Mouse (Mus musculus): Measurements from ENCODE around the gene 1700010I14Rik. TPM values are rescaled to one million over a fixed set of nuclear protein-coding genes. Genes with fewer than 3 reads are reported as not detected.

The 1700010I14Rik gene
- 1.3 TPM in 2 replicates for polyA plus RNA-seq (2011; ENCODE audit: insufficient read length, low read depth, missing spikeins)

DNA sequence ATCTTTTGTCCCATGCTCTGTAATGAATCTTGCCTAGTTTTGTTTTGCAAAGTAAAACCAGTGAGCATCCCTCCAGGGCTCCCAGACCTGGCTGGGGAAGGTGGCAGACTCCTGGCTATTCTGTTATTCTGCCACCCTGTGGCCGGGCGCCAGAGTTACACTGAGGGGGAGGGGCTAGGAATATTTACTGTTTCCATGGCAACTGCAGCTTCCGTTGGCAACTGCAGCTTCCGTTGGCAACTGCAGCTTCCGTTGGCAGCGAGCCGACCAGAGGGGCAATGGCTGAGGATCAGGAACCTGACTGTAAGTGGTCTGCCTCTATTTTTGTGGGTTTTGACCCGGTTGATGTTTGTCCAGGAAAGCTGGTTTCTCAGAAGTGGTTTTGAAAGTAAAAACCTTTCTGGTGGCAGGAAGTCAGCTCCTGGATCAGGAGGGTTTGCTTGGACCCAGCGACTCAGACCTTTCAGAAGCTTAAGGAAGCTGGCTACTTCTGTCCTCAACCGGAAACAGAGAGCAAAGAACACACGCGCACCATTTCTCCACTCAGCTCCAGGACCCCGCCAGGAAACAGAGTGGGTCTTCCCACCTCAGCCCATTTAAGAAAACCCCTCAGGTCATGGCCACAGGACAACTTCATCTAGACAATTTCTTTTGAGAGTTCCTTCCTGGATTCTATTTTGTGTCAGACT, at the start of gene 1700010I14Rik:
Gene 1700010I14Rik (plus strand): TSS at position 215 of the 689 bp plus-strand sequence.
- no peak within 1 kb of the TSS for H3K27ac ChIP-seq (ENCODE audit: insufficient read depth, low read length)
- TF ChIP-seq POLR2A (IDR thresholded peaks at IDR 0.05; ENCODE audit: low read depth, low read length) (peak; percentile 35; the same call in 1 of the 2 replicates), CTCF (IDR thresholded peaks at IDR 0.05; ENCODE audit: borderline replicate concordance, insufficient read depth, low read length) (no peak)
- H3K4me3 ChIP-seq (ENCODE audit: insufficient read depth, low read length), result peak within 1 kb of the TSS; percentile 29
- H3K4me1 ChIP-seq (ENCODE audit: control insufficient read depth, insufficient read depth, low read length), result no peaks in the 10 kb centered on the region

DNA sequence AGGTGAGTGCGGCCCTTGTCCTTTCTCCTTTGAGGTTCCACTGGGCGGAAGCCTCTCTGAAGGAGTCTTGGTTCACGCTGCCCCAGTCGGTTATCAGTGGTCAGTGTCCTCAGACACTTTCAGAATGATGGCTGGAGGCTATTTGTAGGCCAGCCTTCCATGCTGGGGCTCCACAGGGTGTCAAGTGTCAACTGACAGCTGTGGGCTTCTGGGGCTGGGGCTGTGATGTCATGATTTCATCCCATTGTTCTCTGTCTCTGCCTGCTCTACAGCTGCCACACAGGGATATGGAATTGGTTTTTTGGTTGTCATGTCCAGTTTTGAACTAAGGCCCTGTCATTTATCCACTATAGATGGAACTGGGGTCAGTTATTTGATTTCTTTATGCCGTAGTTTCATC, 36.5 kb upstream of the 1700010I14Rik start:
- TF ChIP-seq POLR2A (IDR thresholded peaks at IDR 0.05; ENCODE audit: low read depth, low read length) (no peak), CTCF (IDR thresholded peaks at IDR 0.05; ENCODE audit: borderline replicate concordance, insufficient read depth, low read length) (no peak)
- Histone ChIP-seq H3K4me3 (ENCODE audit: insufficient read depth, low read length) (no peak overlapping the region), H3K4me1 (ENCODE audit: control insufficient read depth, insufficient read depth, low read length) (no peaks in the 10 kb centered on the region), H3K27ac (ENCODE audit: insufficient read depth, low read length) (no peak overlapping the region)

GRCm38 (mm10) chr17:8952951-8953350, 35.2 kb upstream of the 1700010I14Rik start:
- H3K4me3 ChIP-seq (ENCODE audit: insufficient read depth, low read length), result no peak overlapping the region
- TF ChIP-seq POLR2A (IDR thresholded peaks at IDR 0.05; ENCODE audit: low read depth, low read length) (no peak), CTCF (IDR thresholded peaks at IDR 0.05; ENCODE audit: borderline replicate concordance, insufficient read depth, low read length) (no peak)
- H3K27ac ChIP-seq (ENCODE audit: insufficient read depth, low read length), result no peak overlapping the region
- H3K4me1 ChIP-seq (ENCODE audit: control insufficient read depth, insufficient read depth, low read length), result no peaks in the 10 kb centered on the region

DNA sequence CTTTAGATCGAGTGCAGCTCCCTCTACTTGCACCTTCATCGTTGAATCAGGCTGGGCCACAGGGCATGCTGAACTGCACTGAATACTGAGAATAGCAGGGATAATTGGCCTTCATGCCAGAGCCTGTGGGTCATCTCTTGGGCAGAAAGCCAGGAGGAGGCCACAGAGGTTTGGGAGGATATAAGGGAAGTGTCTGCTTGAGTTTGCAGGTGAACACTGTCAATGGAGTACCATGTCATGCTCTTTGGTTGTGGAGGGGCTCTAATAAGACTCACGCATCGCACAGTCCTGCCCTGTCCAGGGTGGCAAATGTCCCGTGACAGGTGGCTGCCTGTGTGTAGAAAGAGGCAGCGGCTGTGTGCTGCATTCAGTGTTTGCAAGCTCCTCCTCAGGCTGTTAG, 30.0 kb upstream of the 1700010I14Rik start:
- no peak overlapping the region for H3K4me3 ChIP-seq (ENCODE audit: insufficient read depth, low read length)
- no peak overlapping the region for H3K27ac ChIP-seq (ENCODE audit: insufficient read depth, low read length)
- H3K4me1 ChIP-seq (ENCODE audit: control insufficient read depth, insufficient read depth, low read length), result no peaks in the 10 kb centered on the region
- no peak for TF ChIP-seq POLR2A (IDR thresholded peaks at IDR 0.05; ENCODE audit: low read depth, low read length)
- TF ChIP-seq CTCF (IDR thresholded peaks at IDR 0.05; ENCODE audit: borderline replicate concordance, insufficient read depth, low read length), result no peak

DNA sequence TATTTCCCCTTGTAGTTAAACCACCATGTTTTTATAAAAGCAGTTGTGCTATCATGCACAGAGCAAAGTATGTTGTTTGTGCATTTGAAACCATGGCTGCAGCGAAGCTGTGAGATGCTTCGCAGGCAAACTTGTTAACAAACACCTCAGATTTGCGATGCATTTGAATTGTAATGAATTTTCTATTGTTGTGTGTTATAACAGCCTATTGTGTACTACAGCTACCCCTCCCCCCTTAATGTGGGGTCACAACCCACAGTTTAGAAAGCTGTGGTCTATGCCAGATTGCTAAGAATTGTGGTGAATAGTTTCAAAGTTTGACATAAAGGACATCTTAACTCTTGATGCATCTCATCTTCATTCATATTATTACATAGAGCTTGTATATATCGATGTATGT, 27.7 kb upstream of the 1700010I14Rik start:
- TF ChIP-seq CTCF (IDR thresholded peaks at IDR 0.05; ENCODE audit: borderline replicate concordance, insufficient read depth, low read length) (no peak), POLR2A (IDR thresholded peaks at IDR 0.05; ENCODE audit: low read depth, low read length) (no peak)

DNA sequence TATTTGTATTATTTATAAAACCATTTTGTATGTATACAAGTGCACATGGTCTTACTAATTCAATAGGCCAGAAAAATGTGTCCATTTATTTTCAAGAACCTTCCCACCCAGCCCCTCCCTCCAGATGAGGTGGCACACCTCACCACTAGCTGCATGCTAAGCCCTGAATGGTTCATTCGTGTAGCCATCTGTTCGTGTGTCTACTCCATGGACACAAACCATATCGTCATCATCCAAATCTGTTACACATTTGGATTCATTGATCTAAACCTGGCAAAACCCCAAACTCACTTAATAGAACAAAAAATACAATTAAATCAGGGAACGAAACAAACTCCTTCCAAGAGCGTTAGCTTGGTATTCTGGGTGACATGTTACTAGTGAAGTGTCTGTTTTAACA, 27.0 kb upstream of the 1700010I14Rik start:
- Histone ChIP-seq H3K4me1 (ENCODE audit: control insufficient read depth, insufficient read depth, low read length) (no peaks in the 10 kb centered on the region), H3K27ac (ENCODE audit: insufficient read depth, low read length) (no peak overlapping the region), H3K4me3 (ENCODE audit: insufficient read depth, low read length) (no peak overlapping the region)
- TF ChIP-seq POLR2A (IDR thresholded peaks at IDR 0.05; ENCODE audit: low read depth, low read length) (no peak), CTCF (IDR thresholded peaks at IDR 0.05; ENCODE audit: borderline replicate concordance, insufficient read depth, low read length) (no peak)

More for the DNA sequence above, 27.7 kb upstream of the 1700010I14Rik start:
- H3K4me3 ChIP-seq (ENCODE audit: insufficient read depth, low read length), result no peak overlapping the region
- no peaks in the 10 kb centered on the region for H3K4me1 ChIP-seq (ENCODE audit: control insufficient read depth, insufficient read depth, low read length)
- H3K27ac ChIP-seq (ENCODE audit: insufficient read depth, low read length), result no peak overlapping the region

DNA sequence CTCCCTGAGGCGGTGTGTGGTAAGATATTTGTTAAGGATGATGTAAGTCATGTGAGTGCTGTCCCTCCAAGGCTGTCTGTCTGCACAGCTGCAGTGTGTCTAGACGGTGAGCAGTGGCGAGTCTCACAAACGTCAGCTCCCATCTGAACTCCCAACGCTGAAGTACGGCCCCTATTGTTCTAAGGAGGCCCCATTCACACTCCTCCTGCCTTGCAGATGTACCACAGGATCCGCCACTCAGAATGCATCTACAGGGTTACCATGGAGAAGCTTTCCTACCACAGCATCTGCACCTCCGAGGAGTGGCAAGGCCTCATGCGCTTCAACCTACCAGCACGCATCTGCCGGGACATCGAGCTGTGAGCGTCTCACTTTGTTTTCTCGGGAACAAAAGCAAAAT, 26.5 kb upstream of the 1700010I14Rik start:
- no peak for TF ChIP-seq CTCF (IDR thresholded peaks at IDR 0.05; ENCODE audit: borderline replicate concordance, insufficient read depth, low read length)
- TF ChIP-seq POLR2A (IDR thresholded peaks at IDR 0.05; ENCODE audit: low read depth, low read length), result no peak
- no peak overlapping the region for H3K4me3 ChIP-seq (ENCODE audit: insufficient read depth, low read length)
- no peak overlapping the region for H3K27ac ChIP-seq (ENCODE audit: insufficient read depth, low read length)
- H3K4me1 ChIP-seq (ENCODE audit: control insufficient read depth, insufficient read depth, low read length), result no peaks in the 10 kb centered on the region

DNA sequence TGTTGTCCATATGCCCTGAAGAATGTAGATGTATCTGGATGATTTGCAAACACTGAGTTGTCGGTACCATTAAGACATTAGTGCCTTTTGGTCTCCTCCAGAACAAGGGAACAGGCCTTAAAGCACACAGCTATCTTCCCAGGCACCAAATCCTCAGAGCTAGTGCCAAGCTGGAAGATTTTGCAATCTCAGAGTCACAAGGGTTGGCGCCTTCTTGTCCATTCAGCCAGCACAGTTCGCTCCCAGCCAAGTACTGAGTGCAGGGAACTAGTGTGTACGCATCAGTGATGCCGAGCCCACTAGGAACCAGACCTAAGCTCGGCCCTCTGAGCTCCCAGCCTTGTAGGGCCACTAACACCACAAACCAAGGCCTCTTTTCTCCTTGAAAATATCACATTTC, 23.0 kb upstream of the 1700010I14Rik start:
- H3K4me3 ChIP-seq (ENCODE audit: insufficient read depth, low read length), result no peak overlapping the region
- no peak for TF ChIP-seq CTCF (IDR thresholded peaks at IDR 0.05; ENCODE audit: borderline replicate concordance, insufficient read depth, low read length)
- TF ChIP-seq POLR2A (IDR thresholded peaks at IDR 0.05; ENCODE audit: low read depth, low read length), result no peak
- no peak overlapping the region for H3K27ac ChIP-seq (ENCODE audit: insufficient read depth, low read length)
- no peaks in the 10 kb centered on the region for H3K4me1 ChIP-seq (ENCODE audit: control insufficient read depth, insufficient read depth, low read length)

- H3K4me3 ChIP-seq (ENCODE audit: insufficient read depth, low read length), result no peak overlapping the region
- no peak overlapping the region for H3K27ac ChIP-seq (ENCODE audit: insufficient read depth, low read length)
- TF ChIP-seq POLR2A (IDR thresholded peaks at IDR 0.05; ENCODE audit: low read depth, low read length), result no peak
- TF ChIP-seq CTCF (IDR thresholded peaks at IDR 0.05; ENCODE audit: borderline replicate concordance, insufficient read depth, low read length), result no peak
- no peaks in the 10 kb centered on the region for H3K4me1 ChIP-seq (ENCODE audit: control insufficient read depth, insufficient read depth, low read length)
Observed at GRCm38 (mm10) chr17:8972152-8972854, 15.8 kb upstream of the 1700010I14Rik start.

GRCm38 (mm10) chr17:8973331-8973730, 14.8 kb upstream of the 1700010I14Rik start:
- Histone ChIP-seq H3K4me1 (ENCODE audit: control insufficient read depth, insufficient read depth, low read length) (no peaks in the 10 kb centered on the region), H3K4me3 (ENCODE audit: insufficient read depth, low read length) (no peak overlapping the region), H3K27ac (ENCODE audit: insufficient read depth, low read length) (no peak overlapping the region)
- TF ChIP-seq CTCF (IDR thresholded peaks at IDR 0.05; ENCODE audit: borderline replicate concordance, insufficient read depth, low read length), result no peak
- TF ChIP-seq POLR2A (IDR thresholded peaks at IDR 0.05; ENCODE audit: low read depth, low read length), result no peak

Data from embryonic fibroblast, embryonic 13.5 days (primary cell).